Mouse (Mus musculus) bone marrow macrophage, adult 2 months (primary cell): ENCODE results near the gene Mrpl1.

Experiments
- CTCF ChIP-seq: IDR thresholded peaks from 2 replicates; pipeline ENCODE4 v1.5.1; 2012; ENCODE audit warnings: low read depth, mild to moderate bottlenecking, low read length, moderate library complexity
- POLR2A ChIP-seq: IDR thresholded peaks from 2 replicates; pipeline ENCODE4 v1.6.1; 2012; ENCODE audit warnings: mild to moderate bottlenecking, low read depth, low read length, borderline replicate concordance

DNA sequence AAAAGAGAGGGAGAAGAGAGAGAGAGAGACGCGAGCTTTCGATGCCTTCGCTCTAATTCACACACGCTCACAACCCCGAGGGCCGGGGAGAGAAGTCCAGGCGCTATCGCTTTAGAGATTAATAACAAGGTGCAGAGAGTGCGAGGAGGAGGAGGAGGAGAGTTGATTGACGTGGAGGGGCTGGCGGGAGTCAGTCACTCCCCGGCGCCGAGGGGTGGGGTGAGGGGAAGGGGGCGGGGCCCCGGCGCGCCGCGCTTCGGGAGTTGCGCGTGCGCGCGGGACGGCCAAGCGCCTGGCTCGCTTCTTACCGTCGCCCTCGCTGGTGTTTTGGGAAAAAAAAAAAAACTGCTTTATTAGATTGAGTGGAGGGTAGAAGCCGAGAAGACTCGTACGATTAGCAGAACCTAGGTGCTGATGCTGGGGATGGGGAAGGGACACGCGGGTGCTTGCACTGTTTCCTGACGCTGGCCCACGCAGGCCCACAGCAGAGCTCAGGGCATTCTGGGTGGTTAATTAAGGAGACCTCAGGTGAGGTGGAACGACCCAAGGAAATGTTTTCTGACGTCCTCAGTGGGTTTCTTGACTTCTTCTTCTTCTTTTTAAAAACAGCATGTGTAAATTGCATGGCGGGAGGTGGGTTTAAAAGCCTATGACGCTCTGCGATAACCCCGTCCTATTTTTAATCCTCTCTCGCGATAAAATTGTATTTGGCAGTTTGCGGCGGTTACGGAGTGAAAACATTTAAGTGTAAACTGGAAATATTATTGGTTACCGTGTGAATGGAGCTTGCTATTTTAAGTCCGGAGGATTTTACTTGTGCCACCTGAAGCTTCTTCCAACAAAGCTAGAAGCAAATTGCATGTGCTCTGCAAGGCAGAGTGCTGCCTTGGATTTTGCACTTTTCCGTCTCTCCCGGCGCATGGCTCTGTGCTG is 46.6 kb upstream of the Mrpl1 start:
- no peak for TF ChIP-seq CTCF
- TF ChIP-seq POLR2A, result no peak; the same call in 1 of the 2 replicates
